Mouse (Mus musculus): Measurements from ENCODE around the gene Wnt16. TPM values are rescaled to one million over a fixed set of nuclear protein-coding genes. Genes with fewer than 3 reads are reported as not detected.

Wnt16 gene
- polyA plus RNA-seq, 1 experiment from 2014 or later, result 1.2 TPM

Other genes with a start within 250 kb of the Wnt16 start
- gene Fam3c, start 68.0 kb downstream of the Wnt16 start, polyA plus RNA-seq (2016; fragmentation: Nextera tagmentation; extraction: Ambion mirVana), result 41.8 and 42.0 TPM in 2 replicates

Measured in limb, embryonic 12.5 days (tissue).